Mouse (Mus musculus) right cerebral cortex, adult 18-20 months (tissue): ENCODE measurements around the gene Vmn1r1.
"Not testable (repeated sequence)": the region's sequence is repeated elsewhere in the genome, so short reads cannot be mapped to it uniquely, and the experiment has no call there.

ENCODE experiments used
- DNase-seq: peaks from one replicate; pipeline ENCODE4 v3.0.0; 2022; ENCODE audit warnings: mixed read lengths

Gene Vmn1r1

GRCm38 (mm10) chr1:182164386-182164785, at the start of gene Vmn1r1:
Gene Vmn1r1, minus strand, starts transcription at chr1:182164486.
- no peak for DNase-seq

- DNase-seq = no peak
Observed at GRCm38 (mm10) chr1:182210322-182210721, 46.0 kb upstream of the Vmn1r1 start.

DNA sequence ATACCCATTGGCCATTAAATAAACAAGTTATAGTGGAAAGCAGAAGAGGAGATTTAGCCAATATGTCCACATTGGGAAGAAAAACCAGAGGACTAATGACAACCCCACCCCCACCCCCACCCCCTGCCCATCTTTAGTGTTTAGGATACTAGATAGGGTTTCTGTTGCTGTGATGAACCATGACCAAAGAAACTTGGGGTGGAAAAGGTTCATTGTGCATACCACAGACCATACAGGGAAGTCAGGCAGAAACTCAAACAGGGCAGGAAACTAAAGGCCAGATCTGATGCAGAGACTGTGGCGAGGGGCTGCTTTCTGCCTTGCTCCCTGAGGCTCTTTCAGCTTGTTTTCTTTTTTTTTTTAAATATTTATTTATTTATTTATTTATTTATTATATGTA, 28.3 kb upstream of the Vmn1r1 start:
- DNase-seq = no peak

GRCm38 (mm10) chr1:182191816-182192545, 27.7 kb upstream of the Vmn1r1 start:
- no peak for DNase-seq

DNA sequence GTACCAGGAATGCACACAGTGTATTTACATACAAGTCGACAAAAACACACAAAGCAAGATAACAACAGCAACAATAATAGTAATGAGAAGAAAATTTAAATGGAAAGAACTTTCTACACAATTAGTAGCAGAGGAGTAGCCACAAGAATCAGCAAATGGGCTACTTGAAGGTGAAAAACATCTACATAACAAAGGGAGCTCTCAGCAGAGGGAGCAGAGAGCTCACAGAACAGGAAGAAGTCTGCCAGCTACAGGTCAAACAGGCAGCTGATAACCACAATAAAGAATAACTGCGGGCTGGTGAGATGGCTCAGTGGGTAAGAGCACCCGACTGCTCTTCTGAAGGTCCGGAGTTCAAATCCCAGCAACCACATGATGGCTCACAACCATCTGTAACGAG, 26.9 kb upstream of the Vmn1r1 start:
- no peak for DNase-seq

DNA sequence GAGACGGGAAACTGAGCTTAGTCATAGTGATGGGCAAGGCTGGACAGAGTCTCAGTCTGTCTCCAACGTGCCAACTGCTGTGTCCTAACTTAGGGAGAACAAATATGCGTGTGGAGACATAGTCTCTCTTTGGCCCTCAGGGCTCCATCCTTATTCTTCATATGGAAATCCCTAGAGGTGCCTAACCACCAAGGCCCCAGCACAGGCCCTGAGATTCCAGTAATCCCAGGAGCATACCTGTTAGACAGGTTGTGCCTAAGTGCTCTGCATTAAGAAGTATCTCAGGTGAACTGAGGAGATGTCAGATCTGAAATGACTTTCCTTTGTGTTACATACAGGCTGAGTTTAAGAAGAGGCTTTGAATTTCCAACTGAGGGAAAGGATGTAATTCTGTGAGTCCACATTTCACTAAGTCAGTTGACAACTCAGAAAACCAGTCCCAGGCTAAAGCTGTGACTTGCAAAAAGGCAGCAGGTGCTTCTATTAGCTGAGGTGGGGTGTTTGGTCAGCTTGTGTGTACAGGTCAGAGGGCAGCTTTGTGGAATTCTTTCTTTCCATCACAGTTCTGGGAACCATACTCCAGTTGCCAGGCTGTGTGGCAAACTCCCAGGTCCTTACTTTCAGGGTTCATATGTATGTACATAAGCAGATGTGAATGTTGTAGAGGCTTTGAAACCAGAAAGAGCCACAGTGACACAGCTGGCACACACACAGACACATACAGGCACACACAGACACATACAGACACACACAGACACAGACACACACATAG, 25.6 kb upstream of the Vmn1r1 start:
- DNase-seq = no peak

DNA sequence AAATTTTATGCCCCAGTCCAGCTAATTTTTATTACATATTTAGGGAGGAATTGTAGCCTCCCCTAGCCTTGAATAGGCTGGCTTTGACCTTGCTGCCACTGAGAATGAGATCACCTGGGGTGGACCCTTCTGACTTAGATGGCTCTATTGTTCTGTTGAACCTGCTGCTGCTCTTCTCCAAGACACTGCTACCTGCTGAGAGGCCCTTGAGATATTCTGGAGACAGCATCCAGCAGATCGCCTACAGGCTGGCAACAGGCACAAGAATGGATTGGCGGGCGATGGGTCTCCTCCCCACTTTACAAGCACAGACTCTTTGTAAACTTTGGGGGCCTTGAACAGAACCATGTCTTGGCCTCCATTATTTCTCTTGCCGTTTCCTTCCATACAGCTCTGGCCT, 18.2 kb upstream of the Vmn1r1 start:
- not testable (repeated sequence) for DNase-seq

DNA sequence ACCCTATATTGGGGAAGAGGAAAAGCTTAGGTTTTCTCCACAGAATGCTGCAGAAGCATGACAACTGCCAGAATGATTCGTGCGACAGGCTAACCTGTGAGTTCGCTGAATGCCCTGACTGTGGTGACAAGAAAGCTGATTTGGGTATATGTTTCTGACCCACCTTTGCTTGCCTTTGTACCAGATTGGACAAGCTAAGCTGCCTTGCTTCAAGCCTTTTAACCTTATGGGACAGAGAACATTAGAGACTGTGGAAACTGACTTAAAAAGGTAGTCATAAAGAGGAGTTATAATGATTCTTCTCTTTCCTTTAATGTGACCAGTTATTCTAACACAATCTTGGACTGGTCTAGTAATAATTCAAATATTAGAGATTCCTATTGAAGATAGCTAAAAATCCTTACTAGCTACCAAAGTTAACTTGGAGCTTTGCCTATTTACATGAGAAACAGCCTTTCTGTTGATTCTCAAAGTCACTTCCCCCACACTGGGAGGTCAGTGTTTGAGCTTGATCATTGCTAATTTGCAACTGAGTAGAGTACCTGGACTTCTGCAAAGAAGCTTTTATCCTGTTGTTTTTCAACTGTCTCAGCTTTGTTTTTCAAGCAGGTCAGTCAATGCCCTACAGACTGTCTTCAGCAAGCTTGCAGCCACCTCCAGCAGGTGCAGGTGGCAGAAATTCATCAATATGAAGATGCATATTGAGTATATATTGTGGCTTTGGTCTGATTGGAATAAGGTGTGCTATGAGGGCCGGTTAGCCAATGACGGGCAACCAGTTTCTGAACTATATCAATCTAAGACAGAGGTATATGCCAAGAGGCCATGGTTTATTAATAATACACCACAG, 17.4 kb upstream of the Vmn1r1 start:
- no peak for DNase-seq

- not testable (repeated sequence) for DNase-seq
Observed at GRCm38 (mm10) chr1:182176985-182177384, 12.7 kb upstream of the Vmn1r1 start.

- not testable (repeated sequence) for DNase-seq
Observed at GRCm38 (mm10) chr1:182170206-182170605, 5.9 kb upstream of the Vmn1r1 start.

DNA sequence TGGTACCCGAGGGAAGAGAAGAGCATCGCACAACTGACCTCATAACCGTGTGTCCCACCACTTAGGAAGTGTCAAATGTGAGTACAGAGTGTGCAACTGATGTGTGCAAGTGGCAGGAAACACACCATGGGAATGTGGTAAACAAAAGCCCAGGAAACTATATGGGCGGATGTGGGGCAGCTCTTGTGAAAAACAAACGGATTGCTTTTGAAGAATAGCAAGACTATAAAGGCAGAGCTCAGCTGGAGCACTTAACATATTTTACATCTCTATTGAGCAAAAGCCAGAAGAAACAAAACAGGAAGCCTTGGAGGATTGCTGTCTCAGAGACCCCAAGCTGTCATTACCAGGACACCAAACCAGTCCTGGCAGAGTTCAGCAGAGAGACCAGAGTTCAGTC, 1.3 kb downstream of the Vmn1r1 start:
- DNase-seq = no peak

DNA sequence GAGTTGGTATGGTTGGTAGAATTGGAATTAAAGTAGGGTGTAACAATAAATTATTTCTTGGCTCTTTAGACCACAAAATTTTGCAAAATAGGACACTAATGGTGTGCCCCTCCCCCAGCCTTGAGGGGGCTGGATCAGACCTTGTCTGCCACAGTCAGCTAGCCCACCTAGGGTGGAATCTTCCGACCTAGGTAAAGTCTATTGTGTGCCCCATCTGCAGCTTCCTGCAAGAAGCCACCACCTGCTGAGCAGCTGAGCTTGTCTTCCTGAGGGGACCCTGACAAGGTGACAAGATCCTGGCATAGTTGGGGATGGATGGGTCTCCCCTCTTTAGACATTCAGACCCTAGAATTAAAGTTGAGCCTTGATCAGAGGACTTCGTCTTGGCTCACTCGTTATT, 4.7 kb downstream of the Vmn1r1 start:
- DNase-seq = no peak

- no peak for DNase-seq
Observed at GRCm38 (mm10) chr1:182157734-182158133, 6.6 kb downstream of the Vmn1r1 start.

- no peak for DNase-seq
Observed at GRCm38 (mm10) chr1:182149966-182150365, 14.3 kb downstream of the Vmn1r1 start.

DNA sequence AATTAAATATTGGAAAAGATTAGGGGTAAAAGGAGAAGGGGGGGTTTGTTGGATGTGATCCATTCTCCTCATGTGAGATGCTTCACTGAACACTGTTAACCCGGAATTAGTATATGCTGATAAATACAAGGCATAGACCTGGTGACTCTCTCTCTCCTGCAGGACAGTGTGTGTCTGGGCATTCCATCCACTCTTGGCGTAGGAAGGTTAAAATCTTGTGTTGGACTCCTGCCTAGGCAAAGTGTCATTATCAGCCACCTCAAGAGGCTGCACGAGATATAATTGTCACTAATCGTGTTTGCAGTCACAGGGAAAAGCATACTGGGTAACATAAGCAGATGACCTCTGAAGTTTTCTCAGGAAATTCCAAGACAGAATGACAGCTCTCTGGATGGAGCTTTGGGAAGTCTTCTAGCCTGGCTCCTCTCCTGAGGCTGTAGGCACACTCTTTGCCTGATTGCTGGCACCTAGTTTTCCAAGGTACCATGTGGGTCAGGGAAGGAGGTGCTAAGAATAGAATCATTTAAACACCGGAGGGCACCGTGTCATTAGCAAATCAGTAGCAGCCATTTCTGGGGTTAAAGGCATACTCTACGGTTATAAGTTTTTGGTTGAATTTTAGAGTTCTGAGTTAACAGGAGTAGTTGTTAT, 15.3 kb downstream of the Vmn1r1 start:
- DNase-seq = no peak

DNA sequence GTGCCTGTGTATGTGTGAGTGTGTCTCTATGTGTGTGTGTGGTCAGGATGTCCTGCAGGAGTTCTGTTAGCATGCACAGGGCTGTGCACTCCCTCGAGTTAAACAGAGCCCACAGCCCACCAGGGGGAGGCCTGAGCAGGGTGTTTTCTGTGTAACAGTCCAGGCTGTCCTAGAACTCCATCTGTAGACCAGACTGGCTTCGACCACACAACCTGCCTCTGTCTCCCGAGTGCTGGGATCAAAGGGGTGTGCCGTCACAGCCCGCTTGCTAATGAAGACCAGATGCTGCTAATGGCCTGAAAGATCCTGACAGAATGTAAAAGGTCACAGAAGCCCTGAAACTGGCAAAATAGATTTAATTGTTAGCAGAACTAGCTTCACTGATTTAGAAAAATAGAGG, 18.7 kb downstream of the Vmn1r1 start:
- DNase-seq = no peak

DNA sequence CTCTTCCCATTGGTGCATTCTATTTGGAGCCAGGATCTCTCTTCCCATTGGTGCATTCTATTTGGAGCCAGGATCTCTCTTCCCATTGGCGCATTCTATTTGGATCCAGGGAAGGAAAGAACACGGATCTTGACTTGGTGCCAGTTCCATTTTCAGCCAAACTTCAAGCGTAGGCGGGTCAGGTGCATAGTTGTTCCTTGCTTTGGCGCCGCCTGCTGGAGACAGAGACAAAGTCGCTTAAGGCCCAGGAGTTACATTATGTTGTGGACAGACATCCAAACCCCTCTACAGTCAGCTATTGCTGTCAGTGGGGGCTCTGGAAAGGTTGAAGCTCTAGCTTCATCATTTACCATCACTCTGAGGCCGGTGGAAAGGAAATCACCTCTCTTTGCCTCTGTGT, 21.0 kb downstream of the Vmn1r1 start:
- no peak for DNase-seq

DNA sequence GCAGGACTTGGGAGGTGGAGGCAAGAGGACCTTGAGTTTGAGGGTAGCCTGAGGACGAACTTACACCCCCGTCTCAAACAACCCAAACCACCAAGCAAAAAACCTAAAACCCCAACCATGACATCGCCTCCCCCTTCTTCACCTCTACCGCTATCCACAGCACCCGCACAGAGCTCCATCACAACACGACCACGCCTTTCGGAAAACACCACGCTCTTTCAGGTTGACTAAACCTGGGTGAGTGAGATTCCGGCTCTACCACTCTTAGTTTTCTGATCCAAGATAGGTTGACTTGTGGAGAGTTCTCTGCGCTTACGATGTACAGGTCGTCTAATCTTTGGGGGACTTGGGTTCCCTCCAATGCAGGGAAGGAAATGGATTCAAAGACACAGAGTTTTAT, 21.6 kb downstream of the Vmn1r1 start:
- no peak for DNase-seq

GRCm38 (mm10) chr1:182140370-182140769, 23.9 kb downstream of the Vmn1r1 start:
- peak; percentile 71 for DNase-seq

- DNase-seq = no peak
Observed at GRCm38 (mm10) chr1:182139937-182140336, 24.3 kb downstream of the Vmn1r1 start.

- no peak for DNase-seq
Observed at GRCm38 (mm10) chr1:182138172-182138571, 26.1 kb downstream of the Vmn1r1 start.

DNA sequence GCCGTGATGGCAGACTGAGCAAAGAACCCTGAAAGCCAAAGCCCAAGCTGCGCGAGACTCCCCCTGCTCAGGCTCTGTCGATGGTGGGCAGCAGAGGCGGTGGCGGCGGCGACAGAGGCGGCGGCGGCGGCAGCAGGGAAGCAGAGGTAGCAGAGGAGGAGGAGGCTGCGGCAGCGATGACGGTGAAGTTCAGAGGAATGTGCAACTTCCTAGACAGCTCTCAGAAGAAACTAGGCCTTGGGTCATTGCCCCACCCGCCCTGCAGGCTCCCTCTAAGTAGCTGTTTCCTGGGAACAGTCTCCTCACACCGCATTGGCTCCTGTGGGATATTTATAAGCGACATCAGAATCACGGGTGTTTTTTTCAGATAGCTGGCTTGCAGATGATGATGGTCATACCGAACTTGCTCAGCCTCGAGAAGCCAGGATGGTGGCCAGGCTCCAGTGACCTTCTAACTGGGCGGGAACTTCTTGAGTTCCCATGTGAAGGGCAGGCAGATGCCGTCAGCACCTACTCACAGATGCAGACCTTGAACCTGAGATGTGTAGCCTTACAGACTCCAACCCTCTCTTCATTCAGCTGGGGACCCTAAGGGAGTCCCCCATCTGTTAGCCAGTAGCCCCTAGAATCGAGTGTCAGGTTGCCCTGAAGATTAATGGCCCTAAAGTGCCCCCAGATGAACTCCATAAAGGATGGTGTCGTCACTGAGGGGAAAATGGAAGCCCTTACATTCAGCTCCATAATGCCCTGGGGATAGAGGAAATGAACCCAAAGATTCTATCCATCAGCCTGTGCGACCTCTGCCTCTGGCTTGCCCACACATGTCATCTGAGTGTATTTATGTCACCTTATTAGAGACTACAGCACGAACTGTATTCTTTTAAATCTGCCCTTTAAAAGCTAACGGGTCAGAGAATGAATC, 26.8 kb downstream of the Vmn1r1 start:
- no peak for DNase-seq
